Mouse (Mus musculus): ENCODE data around the gene Rpn2. TPM values are rescaled to one million over a fixed set of nuclear protein-coding genes. Genes with fewer than 3 reads are reported as not detected.

Gene Rpn2
- 391 TPM for polyA plus RNA-seq (2021)

DNA sequence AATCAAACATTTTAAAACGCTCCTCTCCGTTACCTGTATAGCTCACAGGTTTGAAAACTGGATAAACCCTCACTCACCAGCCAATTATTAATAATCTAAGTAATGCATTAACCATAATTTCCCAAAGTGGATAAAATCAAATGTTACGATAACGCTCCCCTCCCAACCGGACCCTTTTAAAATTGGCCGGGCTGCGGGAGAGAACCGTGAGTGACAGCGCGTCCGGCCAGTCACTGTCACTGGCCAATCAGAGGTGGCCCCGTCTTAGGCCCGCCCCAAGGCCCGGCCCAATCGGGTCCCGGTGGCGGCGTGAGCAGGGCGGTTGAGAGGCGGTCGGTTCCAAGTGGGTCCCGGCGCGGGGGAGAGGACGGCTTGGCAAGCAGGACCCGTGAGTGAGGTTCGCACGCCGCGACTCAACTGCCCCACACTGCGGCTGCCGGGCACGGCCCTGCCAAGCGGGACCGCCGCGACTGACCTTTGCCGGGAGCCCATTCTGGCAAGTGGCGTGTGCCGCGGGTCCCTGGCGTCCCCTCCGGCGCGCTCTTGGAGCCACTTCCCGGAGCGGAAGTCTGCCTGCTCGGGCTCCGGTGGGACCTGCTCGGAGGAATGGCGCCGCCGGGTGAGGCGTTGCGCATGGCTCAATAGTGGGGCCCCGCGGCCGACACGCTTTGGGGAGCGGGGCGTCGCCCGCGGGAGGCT lies at the start of gene Rpn2:
Gene Rpn2, plus strand, starts transcription at position 301 of the 699 bp plus-strand sequence.
- ATAC-seq: peak; percentile 99
- peak; percentile 34 for DNase-seq (ENCODE audit: low read depth, low spot score)
- ChIA-PET POLR2A (interaction anchor here (1.6 kb wide), 1 partner anchor 74 kb away, joined by 3 read pairs; the partner anchor contains the start of gene Rbl1), CTCF (interaction anchor here (1.0 kb wide), 1 partner anchor 63 kb away, joined by 3 read pairs; no protein-coding TSS in a partner anchor)
- in situ Hi-C loops (cut with MboI; ENCODE audit: low pct_unique_long_range_greater_than_20kb): no loop called here
- TF ChIP-seq CTCF (IDR thresholded peaks at IDR 0.05): no peak
- no peaks in the 10 kb centered on the region for H3K27me3 ChIP-seq

DNA sequence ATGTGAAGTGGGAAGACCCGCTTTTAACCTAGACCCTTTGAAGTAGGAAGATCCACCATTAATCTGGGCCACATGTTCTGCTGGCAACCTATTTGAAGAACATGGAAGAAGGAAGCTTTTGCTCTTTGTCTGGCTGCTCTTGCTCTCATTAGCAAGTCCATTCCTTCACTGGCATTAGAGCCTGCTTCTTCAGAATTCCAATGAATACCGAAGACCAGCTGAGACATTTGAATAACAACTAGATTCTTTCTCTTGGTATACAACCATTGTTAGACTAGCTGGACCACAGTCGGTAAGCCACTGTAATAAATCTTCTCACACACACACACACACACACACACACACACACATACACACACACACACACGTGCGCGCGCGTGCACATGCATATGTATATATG lies 42.9 kb upstream of the Rpn2 start:
- DNase-seq (ENCODE audit: low read depth, low spot score) (no peak), ATAC-seq (no peak)
- POLR2A ChIA-PET: no interaction called here
- in situ Hi-C loops (cut with MboI; ENCODE audit: low pct_unique_long_range_greater_than_20kb): no loop called here
- peaks cover 2% of the 10 kb centered on the region for H3K27me3 ChIP-seq
- CTCF ChIA-PET: no interaction called here
- TF ChIP-seq CTCF (IDR thresholded peaks at IDR 0.05): no peak

DNA sequence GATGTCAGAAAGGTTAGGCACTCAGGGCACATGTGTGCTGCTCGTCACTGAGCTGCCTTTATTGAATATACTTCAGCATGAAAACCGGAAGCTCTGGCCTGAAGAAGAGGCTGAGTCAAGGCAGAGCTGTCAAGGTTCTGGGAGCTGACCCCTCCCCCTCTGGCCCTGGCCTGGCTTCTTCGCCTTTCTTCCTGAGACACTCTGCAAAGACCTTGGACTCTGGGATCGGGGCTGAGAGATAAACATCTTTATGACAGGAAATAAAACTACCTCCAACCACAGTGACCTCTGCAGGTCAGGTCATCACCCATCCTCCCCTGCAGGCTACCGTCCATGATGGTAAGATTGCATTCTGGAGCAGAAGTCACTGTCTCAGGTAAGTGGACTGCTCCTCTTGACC lies 33.8 kb upstream of the Rpn2 start:
- peaks cover under 1% of the 10 kb centered on the region for H3K27me3 ChIP-seq
- no peak for TF ChIP-seq CTCF (IDR thresholded peaks at IDR 0.05)
- ChIA-PET CTCF (no interaction called here), POLR2A (no interaction called here)
- in situ Hi-C loops (cut with MboI; ENCODE audit: low pct_unique_long_range_greater_than_20kb): no loop called here
- ATAC-seq (no peak), DNase-seq (ENCODE audit: low read depth, low spot score) (no peak)

DNA sequence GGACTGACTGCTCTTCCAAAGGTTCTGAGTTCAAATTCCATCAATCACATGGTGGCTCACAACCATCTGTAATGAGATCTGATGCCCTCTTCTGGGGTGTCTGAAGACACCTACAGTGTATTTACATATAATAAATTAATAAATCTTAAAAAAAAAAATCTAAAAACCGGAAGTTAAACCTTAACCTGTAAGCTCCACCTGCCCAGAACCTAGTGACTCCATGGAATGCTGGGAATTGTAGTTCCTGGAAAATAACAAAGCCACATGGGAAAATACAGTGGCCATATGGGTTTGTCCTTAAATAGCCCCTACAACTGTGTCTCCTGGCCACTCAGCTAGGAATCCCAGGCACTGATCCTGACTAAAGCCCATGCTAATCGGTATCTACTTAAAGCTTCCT lies 33.2 kb upstream of the Rpn2 start:
- ATAC-seq (no peak), DNase-seq (ENCODE audit: low read depth, low spot score) (no peak)
- in situ Hi-C loops (cut with MboI; ENCODE audit: low pct_unique_long_range_greater_than_20kb): no loop called here
- POLR2A ChIA-PET: no interaction called here
- CTCF ChIA-PET: no interaction called here
- no peak for TF ChIP-seq CTCF (IDR thresholded peaks at IDR 0.05)
- peaks cover 4% of the 10 kb centered on the region for H3K27me3 ChIP-seq

DNA sequence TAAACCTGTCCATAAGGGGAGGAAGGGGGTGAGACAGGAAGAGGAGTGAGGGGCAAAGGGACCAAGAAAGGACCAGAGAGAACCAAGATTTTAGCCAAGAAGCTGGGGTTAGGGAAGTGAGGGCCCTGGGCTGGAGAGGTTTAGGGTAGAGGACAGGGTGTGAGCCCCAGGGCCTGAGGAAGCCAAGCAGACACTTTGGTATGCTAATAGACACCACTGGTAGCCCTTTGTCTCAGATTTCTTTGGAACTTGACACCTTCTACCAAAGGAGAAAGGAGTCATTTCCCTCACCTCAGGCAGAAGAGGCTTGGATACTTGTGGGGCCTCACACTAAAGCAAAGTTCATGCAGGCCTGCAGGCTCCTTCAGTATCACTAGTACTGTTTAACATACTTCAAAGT lies 30.7 kb upstream of the Rpn2 start:
- DNase-seq (ENCODE audit: low read depth, low spot score) (no peak), ATAC-seq (no peak)
- ChIA-PET CTCF (interaction anchor here (0.7 kb wide), 1 partner anchor 8 kb away, joined by 3 read pairs; no protein-coding TSS in a partner anchor), POLR2A (no interaction called here)
- H3K27me3 ChIP-seq: peaks cover 10% of the 10 kb centered on the region
- in situ Hi-C loops (cut with MboI; ENCODE audit: low pct_unique_long_range_greater_than_20kb): no loop called here
- TF ChIP-seq CTCF (IDR thresholded peaks at IDR 0.05): no peak

DNA sequence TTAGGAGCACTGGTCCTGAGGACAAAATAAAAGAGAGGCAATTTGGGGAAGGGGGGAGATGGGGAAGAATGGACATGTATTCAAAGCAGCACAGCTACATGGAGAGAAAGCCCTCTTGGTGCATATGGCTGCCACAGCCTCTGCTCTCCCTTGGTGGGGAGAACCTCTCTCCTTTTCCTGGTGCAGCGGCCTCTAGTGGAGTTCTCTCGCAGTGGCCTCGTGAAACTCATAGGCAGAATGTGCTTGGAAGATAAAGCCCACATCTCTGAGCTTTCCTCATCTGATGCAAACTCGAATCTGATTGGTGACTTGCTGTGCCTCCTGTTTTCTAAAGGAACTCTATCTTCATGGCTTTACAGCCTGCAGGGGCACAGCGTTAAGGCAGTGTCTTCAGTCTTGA lies 19.1 kb upstream of the Rpn2 start:
- ChIA-PET POLR2A (no interaction called here), CTCF (interaction anchor here (1.0 to 1.6 kb wide), 3 partner anchors 9 to 55 kb away, joined by 3 to 5 read pairs (median 3); partner anchors contain the start of gene Rbl1)
- peak; percentile 73 for TF ChIP-seq CTCF (IDR thresholded peaks at IDR 0.05)
- in situ Hi-C loops (cut with MboI; ENCODE audit: low pct_unique_long_range_greater_than_20kb): loop anchor here (10.0 kb wide), 1 partner anchor 45 kb away; no protein-coding TSS in a partner anchor
- ATAC-seq: no peak
- DNase-seq (ENCODE audit: low read depth, low spot score): no peak
- H3K27me3 ChIP-seq: peaks cover 3% of the 10 kb centered on the region

DNA sequence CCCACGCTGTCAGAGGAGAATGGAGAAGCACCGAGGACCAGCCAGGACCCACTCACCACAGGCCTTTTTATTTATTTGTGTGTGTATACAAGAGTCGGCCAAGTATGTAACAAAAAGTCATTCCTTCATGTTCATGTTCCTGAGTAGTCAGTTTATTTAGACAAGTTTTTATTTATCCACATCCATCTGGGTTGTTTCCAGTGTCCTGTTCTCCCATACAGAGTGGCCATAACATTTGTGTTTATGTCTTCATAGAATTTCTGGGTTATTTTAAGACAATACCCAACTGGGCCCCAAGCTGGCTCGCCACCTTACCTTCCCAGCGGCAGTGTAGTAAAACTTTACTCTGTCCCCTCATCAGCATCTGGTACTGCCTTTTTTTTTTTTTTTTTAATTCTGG lies 16.9 kb upstream of the Rpn2 start:
- ChIA-PET CTCF (interaction anchor here (0.9 kb wide), 1 partner anchor 9 kb away, joined by 3 read pairs; no protein-coding TSS in a partner anchor), POLR2A (interaction anchor here (0.7 kb wide), 1 partner anchor 10 kb away, joined by 3 read pairs; no protein-coding TSS in a partner anchor)
- peaks cover 3% of the 10 kb centered on the region for H3K27me3 ChIP-seq
- TF ChIP-seq CTCF (IDR thresholded peaks at IDR 0.05): no peak
- ATAC-seq: no peak
- in situ Hi-C loops (cut with MboI; ENCODE audit: low pct_unique_long_range_greater_than_20kb): loop anchor here (10.0 kb wide), 1 partner anchor 47 kb away; no protein-coding TSS in a partner anchor
- DNase-seq (ENCODE audit: low read depth, low spot score): no peak

- ChIA-PET POLR2A (no interaction called here), CTCF (interaction anchor here (0.9 kb wide), 1 partner anchor 8 kb away, joined by 3 read pairs; no protein-coding TSS in a partner anchor)
- peaks cover 3% of the 10 kb centered on the region for H3K27me3 ChIP-seq
- DNase-seq (ENCODE audit: low read depth, low spot score) (no peak), ATAC-seq (no peak)
- TF ChIP-seq CTCF (IDR thresholded peaks at IDR 0.05): no peak
- in situ Hi-C loops (cut with MboI; ENCODE audit: low pct_unique_long_range_greater_than_20kb): loop anchor here (10.0 kb wide), 1 partner anchor 48 kb away; no protein-coding TSS in a partner anchor
Measured at GRCm38 (mm10) chr2:157262506-157262905, 16.3 kb upstream of the Rpn2 start.

GRCm38 (mm10) chr2:157263101-157263500 lies 15.7 kb upstream of the Rpn2 start:
- ChIA-PET POLR2A (no interaction called here), CTCF (interaction anchor here (0.9 to 1.6 kb wide), 2 partner anchors 8 to 13 kb away, joined by 3 read pairs; no protein-coding TSS in a partner anchor)
- ATAC-seq (no peak), DNase-seq (ENCODE audit: low read depth, low spot score) (no peak)
- in situ Hi-C loops (cut with MboI; ENCODE audit: low pct_unique_long_range_greater_than_20kb): loop anchor here (10.0 kb wide), 1 partner anchor 48 kb away; no protein-coding TSS in a partner anchor
- TF ChIP-seq CTCF (IDR thresholded peaks at IDR 0.05): no peak
- peaks cover 3% of the 10 kb centered on the region for H3K27me3 ChIP-seq

GRCm38 (mm10) chr2:157263832-157264231 lies 15.0 kb upstream of the Rpn2 start:
- no peak for TF ChIP-seq CTCF (IDR thresholded peaks at IDR 0.05)

DNA sequence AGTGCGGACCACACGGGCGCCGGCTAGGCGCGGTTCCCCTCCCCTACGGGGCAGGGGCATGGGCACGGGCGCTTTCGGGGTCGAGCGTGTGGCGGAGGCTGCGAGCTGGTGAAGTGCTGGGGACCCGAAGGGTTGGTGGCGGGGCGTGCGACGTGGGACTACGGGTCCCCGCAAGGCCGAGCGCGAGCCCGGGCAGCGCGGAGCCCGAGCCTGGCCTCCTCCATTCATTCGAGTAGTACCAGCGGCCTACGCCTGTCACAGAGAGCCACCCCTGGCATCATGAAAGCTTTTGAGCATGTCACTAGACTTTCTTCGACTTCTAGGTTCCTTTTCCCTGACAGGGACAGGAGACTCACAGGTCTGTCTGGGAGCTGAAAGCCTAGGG lies 591 bp downstream of the Rpn2 start, which contains the start of gene Mroh8:
Gene Mroh8, minus strand, starts transcription at position 134 of the 385 bp plus-strand sequence.
- CTCF ChIA-PET: interaction anchor here (1.0 kb wide), 1 partner anchor 62 kb away, joined by 3 read pairs; no protein-coding TSS in a partner anchor
- POLR2A ChIA-PET: interaction anchor here (1.0 to 1.6 kb wide), 2 partner anchors 16 to 75 kb away, joined by 3 to 4 read pairs; partner anchors contain the start of gene Rbl1
- no peaks in the 10 kb centered on the region for H3K27me3 ChIP-seq
- in situ Hi-C loops (cut with MboI; ENCODE audit: low pct_unique_long_range_greater_than_20kb): no loop called here
- DNase-seq (ENCODE audit: low read depth, low spot score): no peak
- TF ChIP-seq CTCF (IDR thresholded peaks at IDR 0.05): no peak
- ATAC-seq: peak; percentile 36

More at GRCm38 (mm10) chr2:157263832-157264231, 15.0 kb upstream of the Rpn2 start:
- ChIA-PET POLR2A (no interaction called here), CTCF (interaction anchor here (1.6 kb wide), 1 partner anchor 12 kb away, joined by 3 read pairs; no protein-coding TSS in a partner anchor)
- DNase-seq (ENCODE audit: low read depth, low spot score) (no peak), ATAC-seq (no peak)
- H3K27me3 ChIP-seq: peaks cover 3% of the 10 kb centered on the region
- in situ Hi-C loops (cut with MboI; ENCODE audit: low pct_unique_long_range_greater_than_20kb): loop anchor here (10.0 kb wide), 1 partner anchor 49 kb away; no protein-coding TSS in a partner anchor

Data from Patski (cell line).